Mouse (Mus musculus): ENCODE measurements at regions not wholly inside any gene's neighbourhood (a gene's known extent, or its start where the extent isn't known, plus 50 kb on each side); places are given as distances from the start of the nearest gene placed in this dataset.

- Histone ChIP-seq H3K79me2 (replicated peaks; ENCODE audit: control insufficient read depth, insufficient read depth, low read length) (no peaks in the 10 kb centered on the region), H3K27me3 (ENCODE audit: control insufficient read depth, insufficient read depth, low read length) (no peaks in the 10 kb centered on the region), H3K4me1 (ENCODE audit: control insufficient read depth, insufficient read depth, low read length) (no peaks in the 10 kb centered on the region), H3K36me3 (ENCODE audit: control insufficient read depth, insufficient read depth, low read length) (no peaks in the 10 kb centered on the region), H3K27ac (no peak overlapping the region), H3K4me3 (no peak overlapping the region), H3K9ac (ENCODE audit: low read depth, low read length) (no peak overlapping the region)
- intact Hi-C loops (cut with DNase I): no loop called here
- DNase-seq: no peak
- TF ChIP-seq EP300 (IDR thresholded peaks at IDR 0.05; ENCODE audit: insufficient read depth, low read depth, low read length) (no peak), CTCF (IDR thresholded peaks at IDR 0.05) (no peak), POLR2A (IDR thresholded peaks at IDR 0.05; ENCODE audit: insufficient read depth, low read depth, low read length) (no peak)
- WGBS: 86% methylated on average over 1 of the region's 1 CpGs
Observed at GRCm38 (mm10) chr16:63468851-63469250, 395.1 kb downstream of the Epha3 start.

All from heart, adult 2 months (tissue).